Mouse (Mus musculus) right cerebral cortex, postnatal 10 days (tissue): ENCODE data around the gene Ciao1.
"Not testable (repeated sequence)": the region's sequence is repeated elsewhere in the genome, so short reads cannot be mapped to it uniquely, and the experiment has no call there.

Experiments used
- DNase-seq, 2 experiments: peaks; one replicate each; pipeline ENCODE4 v3.0.0; 2021; ENCODE audit warnings: low spot score in 2 of 2

Gene Ciao1

DNA sequence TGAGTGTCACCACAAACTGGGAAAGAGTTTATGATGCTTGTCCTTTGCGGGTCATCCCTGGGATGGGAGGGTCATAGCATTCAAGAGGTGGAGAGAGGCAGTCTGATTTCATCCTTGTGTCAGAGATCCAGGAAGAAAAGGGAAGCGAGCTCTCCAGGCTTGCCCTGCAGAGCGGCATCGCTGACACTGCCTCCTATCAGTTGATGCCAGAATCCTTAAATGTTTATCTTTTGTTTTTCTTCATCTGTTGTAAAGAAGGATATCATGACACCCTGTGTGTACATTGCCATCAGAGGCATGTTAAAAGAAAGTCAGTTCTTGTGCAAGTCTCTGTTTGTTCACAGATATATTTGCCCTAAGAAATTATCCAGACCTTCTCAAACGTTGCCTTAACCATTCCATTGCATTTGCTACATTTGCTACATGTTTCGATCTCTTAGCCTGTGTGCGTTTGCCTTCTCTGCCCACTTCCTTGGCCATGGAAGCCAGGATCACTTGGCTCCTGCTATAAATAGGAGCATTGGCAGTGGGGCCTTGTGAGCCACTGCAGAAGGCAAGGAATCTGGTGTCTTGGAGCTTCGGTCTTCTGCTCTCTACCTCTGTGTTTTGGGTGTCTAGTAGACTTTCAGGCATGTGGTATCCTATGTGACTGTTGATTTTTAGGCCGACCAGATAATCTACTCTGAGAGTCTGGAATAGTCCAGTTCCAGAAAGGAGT, 2.8 kb upstream of the Ciao1 start:
- DNase-seq = no peak

DNA sequence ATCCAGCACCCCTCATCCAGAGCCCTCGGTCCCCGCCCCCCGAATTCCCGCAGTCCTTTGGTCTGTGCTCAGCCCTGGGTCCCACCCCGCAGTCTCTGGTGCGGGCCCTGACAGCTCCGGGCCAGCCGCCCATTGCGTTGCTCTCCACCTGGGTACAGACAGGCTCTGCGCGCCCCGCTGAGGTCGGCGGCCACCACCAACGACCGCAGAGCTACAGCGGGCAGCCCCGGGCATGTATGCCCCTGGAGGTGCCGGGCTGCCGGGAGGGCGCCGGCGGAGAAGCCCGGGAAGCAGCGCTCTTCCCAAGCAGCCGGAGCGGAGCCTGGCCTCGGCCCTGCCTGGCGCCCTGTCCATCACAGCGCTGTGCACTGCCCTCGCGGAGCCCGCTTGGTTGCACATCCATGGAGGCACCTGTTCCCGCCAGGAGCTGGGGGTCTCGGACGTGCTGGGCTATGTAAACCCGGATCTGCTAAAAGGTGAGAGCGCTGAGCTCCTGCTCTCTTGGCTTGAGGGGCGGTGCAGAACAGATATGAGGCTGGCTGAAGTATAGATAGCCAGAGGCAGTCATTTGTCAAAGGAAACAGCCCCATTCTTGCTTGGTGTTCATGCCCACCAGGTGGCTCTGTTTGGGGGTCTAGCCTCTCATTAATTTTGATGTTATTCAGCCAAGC, 853 bp upstream of the Ciao1 start:
- DNase-seq = peak; percentile 58 to 66

GRCm38 (mm10) chr2:127240065-127240464, 7.6 kb downstream of the Ciao1 start:
- DNase-seq = no peak

- DNase-seq = no peak
These were observed 9.6 kb downstream of the Ciao1 start for GRCm38 (mm10) chr2:127237897-127238610.

DNA sequence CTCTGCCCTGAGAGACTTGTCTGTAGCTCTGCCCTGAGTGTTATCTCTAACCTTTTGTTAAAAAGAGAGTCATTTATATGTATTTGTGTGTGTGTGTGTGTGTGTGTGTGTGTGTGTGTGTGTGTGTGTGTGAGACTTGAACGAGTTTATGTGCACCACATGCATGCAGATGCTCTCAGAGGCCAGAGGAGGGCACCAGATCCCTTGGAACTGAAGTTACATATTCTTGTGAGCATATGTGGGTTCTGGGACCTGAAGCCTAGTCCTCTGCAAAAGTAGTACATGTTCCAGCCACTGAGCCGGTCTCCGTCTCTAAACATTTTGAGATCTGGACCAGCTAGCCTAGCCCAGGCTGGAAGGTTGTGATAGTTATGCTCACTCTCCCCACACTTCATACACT, 22.4 kb downstream of the Ciao1 start:
- no peak for DNase-seq

DNA sequence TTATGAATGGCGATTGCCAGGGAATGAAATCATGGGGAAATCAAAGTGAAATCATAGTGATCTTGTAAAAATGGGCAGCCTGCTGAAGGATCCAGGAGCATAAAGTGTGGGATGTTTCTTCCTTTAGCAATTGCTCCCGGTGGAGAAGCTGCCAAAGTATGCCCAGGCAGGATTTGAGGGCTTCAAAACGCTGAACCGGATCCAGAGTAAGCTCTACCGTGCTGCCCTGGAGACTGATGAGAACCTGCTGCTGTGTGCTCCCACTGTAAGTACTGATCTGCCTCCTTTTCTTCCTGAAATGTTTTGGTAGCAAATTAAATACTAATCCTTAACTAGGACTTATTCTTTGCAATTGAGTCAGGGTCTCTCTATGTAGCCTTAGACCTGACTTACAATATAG, 29.9 kb downstream of the Ciao1 start:
- no peak for DNase-seq

DNA sequence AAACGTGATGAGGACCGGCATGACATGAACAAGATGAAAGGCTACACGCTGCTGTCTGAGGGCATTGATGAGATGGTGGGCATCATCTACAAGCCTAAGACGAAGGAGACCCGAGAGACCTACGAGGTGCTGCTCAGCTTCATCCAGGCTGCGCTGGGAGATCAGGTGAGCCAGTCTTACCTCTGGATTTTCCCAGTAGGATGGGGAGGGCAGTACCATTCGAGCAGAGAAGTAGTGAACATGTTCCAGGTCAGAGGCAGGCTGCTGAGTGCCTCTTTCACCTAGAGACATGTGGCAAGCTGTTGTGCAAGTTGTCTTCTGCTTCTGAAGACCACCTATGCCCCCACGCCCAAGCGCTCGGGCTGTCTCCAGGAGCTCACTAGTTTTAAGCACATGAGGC, 36.9 kb downstream of the Ciao1 start:
- DNase-seq = no peak

GRCm38 (mm10) chr2:127208452-127208769, 39.2 kb downstream of the Ciao1 start:
- no peak for DNase-seq

DNA sequence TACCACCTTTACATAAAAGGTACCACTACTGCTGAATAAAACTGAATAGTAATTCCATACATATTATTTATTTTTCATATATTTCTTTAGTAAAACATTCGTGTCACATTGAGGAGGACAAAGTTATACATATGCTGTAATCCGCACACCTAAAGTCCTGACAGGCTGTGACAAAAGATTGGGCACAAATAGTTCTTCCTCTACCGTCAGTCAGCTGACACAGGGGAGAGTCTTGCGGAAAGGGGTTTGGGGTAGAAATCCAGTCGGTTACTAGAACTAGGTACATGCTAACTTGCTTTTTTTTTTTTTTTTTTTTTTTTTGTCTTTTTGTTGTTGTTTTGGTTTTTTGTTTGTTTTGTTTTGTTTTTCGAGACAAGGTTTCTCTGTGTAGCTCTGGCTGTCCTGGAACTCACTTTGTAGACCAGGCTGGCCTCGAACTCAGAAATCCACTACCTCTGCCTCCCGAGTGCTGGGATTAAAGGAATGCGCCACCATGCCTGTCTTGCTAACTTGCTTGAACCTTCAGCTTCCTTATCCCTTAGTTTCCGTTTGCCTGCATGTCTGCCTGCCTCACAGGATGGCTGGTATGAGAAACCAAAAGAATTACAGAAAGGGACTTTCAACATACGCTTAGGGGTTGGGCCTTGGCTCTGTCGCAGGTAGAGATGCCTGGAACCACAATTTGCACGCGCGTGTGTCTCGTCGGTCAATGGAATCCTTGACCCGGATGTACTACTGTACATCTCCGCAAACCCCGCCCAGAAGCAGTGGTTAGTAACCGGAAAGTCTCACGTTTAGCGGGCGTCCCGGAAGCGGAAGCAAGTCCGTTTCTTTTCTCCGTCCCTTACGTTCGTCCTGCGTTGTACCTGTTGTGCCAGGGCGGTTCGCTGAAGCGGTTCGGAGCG, 39.8 kb downstream of the Ciao1 start, which contains the start of the genes 1810024B03Rik and Snrnp200:
TSS of gene 1810024B03Rik (minus strand) at position 734 of the 905 bp plus-strand sequence.
TSS of gene Snrnp200 (plus strand) at position 840 of the 905 bp plus-strand sequence.
- peak; percentile 97 to 98 for DNase-seq

DNA sequence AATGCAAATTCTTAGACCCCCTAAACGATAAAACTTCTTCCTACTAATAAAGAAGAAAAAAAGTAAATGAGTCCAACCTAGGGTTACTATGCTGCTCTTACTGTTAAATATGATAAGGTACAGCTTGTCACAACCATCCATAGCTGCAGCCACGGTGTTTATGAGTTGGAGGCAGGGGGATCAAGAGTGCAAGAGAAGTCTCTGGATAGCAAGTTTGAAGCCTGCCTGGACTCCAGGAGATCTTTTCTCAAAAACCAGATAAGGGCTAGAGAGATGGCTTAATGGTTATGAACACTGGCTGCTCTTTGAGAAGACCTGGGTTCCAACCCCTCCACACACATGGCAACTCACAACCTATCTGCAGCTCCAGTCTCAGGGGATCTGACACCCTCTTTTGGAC, 40.7 kb downstream of the Ciao1 start:
- no peak for DNase-seq

DNA sequence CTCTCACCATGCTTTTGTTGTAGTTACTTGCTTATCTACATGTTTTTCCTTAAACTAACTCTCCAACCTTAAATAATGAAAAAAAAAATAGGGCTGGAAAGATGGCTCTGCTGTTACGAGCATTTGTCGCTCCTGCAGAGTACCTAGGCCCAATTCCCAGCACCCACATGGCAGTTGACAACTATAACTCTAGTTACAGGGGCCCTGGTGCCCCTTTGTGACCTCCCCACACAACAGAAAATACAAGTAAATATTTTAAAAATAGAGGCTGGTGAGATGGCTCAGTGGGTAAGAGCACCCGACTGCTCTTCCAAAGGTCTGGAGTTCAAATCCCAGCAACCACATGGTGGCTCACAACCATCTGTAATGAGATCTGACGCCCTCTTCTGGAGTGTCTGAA, 41.7 kb downstream of the Ciao1 start:
- DNase-seq = not testable (repeated sequence)

GRCm38 (mm10) chr2:127204932-127205331, 42.7 kb downstream of the Ciao1 start:
- DNase-seq = peak; percentile 61 to 77
